ENCODE assay signal across 1 mouse cellular context in genomic region chr11:68994377-68994776, GRCm38 (mm10).
TF ChIP-seq lines count a peak whose summit lies in the region.

No protein-coding gene starts in this region.

TF ChIP-seq in MEL, 35 proteins besides CTCF, POLR2A, EP300 and RAD21:
- TF ChIP-seq ZMIZ1 (IDR thresholded peaks at IDR 0.05; ENCODE audit: low read depth, low read length) (no peak), MYC (IDR thresholded peaks at IDR 0.05; ENCODE audit: low read depth, low read length) (0 out of 2 replicates have a peak, but pooled peaks have one; percentile 45), SMC3 (IDR thresholded peaks at IDR 0.05; ENCODE audit: low read depth, low read length) (peak; percentile 49)
